Mouse (Mus musculus): ENCODE results near the gene Prlhr.

The Prlhr gene

DNA sequence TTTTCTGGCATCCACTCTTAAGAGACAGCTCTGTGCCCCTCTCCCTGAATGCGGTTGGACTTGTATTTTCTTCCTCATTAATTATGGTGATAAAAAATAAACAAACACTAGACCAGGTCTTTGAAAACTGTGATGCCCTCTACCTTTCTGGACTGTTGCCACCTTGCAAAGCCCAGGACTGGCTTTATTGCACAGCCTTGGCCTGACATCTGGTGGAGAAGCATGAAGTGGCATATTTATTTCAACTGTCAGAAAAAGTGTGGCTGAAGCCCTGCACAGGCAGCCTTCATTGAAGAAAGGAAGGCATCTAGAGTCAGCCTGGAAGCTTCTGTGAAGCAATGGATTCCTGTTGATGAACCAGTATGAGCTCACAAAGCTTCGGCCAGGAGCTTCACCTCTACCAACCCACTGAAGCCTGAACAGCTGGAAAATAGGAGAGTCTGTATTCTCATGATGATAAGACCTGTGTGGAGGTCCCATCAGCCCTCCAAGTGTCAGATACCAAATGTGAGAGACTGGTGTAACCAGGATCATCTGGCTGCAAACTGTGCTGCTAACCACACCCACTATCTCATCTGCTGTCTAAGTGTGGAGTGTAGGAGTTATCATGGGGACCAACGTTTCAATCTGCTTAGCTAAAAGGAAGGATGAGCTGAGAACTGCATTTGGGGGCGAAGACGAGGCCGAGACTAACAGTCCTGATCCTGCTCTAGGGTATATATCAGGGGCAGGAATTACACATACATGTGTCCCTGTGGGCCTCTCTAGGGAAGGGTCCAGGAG, 35.6 kb downstream of the Prlhr start:
- DNase-seq (ENCODE audit: low read depth, low spot score): peak; percentile 43

DNA sequence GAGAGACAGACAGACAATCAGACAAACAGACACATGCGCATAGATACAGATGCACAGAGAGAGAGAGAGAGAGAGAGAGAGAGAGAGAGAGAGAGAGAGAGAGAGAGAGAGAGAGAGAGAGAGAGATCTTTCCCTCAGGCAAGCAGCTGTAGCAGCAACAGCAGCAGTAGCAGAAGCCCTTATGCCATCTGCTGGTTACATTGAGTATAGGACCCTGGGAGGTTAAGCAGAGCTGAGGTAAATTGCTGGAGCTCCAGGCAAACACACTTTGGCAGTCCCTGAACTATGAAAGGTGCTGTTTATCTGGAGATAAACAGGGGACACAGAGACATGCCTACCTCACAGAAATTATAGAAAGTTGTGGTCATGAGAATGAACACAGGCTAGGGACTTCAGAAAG, 50.5 kb downstream of the Prlhr start:
- peak; percentile 72 for DNase-seq (ENCODE audit: low read depth, low spot score)
